Mouse (Mus musculus) c-Kit-positive CD71-positive TER-119-negative erythroid progenitor cells, embryonic 14.5 days (primary cell): ENCODE data around the gene Rft1.

Source experiments
- DNase-seq: peaks from one replicate; pipeline ENCODE4 v3.0.0-alpha.2; 2013; ENCODE audit warnings: low read depth

The Rft1 gene

DNA sequence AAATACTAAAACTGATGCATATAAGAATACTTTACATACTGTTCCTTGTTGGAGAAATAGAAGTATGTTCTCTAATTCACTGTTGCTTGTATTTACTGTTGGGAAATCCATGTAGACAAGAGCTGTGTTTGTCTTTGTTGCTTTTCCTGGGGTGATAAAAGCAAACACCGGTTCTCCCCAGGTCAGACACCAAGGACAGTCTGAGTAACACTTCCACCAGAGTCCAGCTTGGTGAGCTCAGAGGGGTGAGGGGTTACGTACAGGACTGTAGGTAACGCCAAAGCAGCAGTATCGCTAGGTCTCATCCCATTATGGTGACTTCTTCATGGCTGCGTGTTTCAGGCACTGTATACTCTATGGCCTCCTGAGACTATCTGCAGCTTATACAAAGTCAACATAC is 80.5 kb downstream of the Rft1 start:
- DNase-seq: no peak

DNA sequence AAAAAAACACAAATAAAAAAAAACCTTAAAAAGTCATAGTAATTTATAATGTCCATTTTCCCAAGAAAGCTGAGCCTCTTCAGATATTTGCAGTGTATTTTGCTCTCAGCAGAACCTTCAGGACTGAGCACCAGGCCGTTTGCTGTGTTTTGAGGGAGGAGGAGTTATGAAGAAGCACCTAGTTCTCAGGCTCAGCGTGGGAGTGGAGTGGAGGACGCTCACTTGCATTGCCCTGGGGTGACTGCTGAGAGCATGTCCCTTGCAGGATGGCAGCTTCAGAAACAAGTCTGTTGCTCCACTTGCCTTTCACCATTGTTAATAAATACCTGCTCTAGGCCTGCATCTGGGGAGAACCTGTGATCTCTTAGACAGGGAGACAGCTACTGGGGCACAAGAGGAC is 81.7 kb downstream of the Rft1 start:
- no peak for DNase-seq

DNA sequence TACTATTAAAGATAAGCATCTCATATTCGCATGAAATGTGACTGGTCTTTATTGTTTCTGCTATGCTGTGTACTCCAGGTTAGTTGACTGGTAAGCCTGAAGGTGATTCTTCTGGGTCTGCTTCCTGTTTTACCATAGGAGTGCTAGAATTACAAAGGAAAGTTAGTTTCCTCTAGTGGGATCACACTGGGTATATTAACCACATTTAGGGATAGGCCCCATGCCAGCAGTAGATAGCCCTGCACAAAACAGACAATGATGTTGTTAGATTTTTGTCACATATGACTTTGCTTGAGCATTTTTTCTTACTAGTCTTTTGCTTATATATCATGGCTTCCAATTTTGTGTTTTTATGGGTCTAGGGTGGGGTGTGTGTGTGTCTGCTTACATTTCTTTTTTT is 82.3 kb downstream of the Rft1 start:
- DNase-seq: no peak
